In genomic region chr9:32246123-32246716, GRCm38 (mm10) we compare ENCODE assay signal across 17 mouse cellular contexts.
DNase-seq lines count a peak whose midpoint lies in the region; ATAC-seq and TF ChIP-seq lines count a peak whose summit lies in the region.
"Had no signal": no experiment of that assay in that cellular context is flagged by ENCODE, and none has a peak within 500 bp of the region (broad histone marks: within the 10 kb centered on the region; RNA-seq: fewer than 3 reads in every experiment).

No protein-coding gene starts in this region.

- no peak overlapping the region for H3K4me2 ChIP-seq in heart, embryonic 11.5 days
- H3K4me2 ChIP-seq in neural tube, embryonic 12.5 days (replicated peaks) = no peak overlapping the region
- no peak overlapping the region for H3K4me2 ChIP-seq in hindbrain, postnatal 0 days (ENCODE audit: low read depth, low read length)
- H3K4me2 ChIP-seq: midbrain, embryonic 12.5 days had no signal

- peak; percentile 83 for DNase-seq in heart, adult 11 months
- no peak for DNase-seq in neural tube, embryonic 10.5 days (ENCODE audit: extremely low spot score, low spot score)
- peak; percentile 78 for DNase-seq in hindbrain, postnatal 0 days (ENCODE audit: low spot score)
- no peak for DNase-seq in urinary bladder, postnatal 36 days (ENCODE audit: low spot score in 2 of 2)
- no peak for DNase-seq in kidney, postnatal 36 days
- DNase-seq: adrenal gland, postnatal 36 days; cerebellum, postnatal 25 days; gastrocnemius, postnatal 14 days; heart, postnatal 14 days; kidney, adult 9 months; liver; lung, adult 18-20 months; lung, postnatal 36 days; right cerebral cortex, adult 18-20 months had no signal

- no peak overlapping the region for H3K4me3 ChIP-seq in heart, embryonic 11.5 days (ENCODE audit: low read depth, low read length)
- H3K4me3 ChIP-seq in neural tube, embryonic 12.5 days = no peak overlapping the region
- no peak overlapping the region for H3K4me3 ChIP-seq in hindbrain, postnatal 0 days (ENCODE audit: low read length)
- H3K4me3 ChIP-seq: midbrain, embryonic 12.5 days had no signal

- no peak overlapping the region for H3K27ac ChIP-seq in heart, embryonic 11.5 days (ENCODE audit: low read depth, low read length)
- no peak overlapping the region for H3K27ac ChIP-seq in neural tube, embryonic 12.5 days
- H3K27ac ChIP-seq in hindbrain, postnatal 0 days = no peak overlapping the region
- H3K27ac ChIP-seq: midbrain, embryonic 12.5 days had no signal

- ATAC-seq in heart, embryonic 11.5 days (replicated peaks; ENCODE audit: insufficient number of reproducible peaks, low FRiP score, low TSS enrichment) = no peak
- ATAC-seq in neural tube, embryonic 12.5 days (ENCODE audit: low FRiP score, low read depth) = peak; percentile 58; the same call in 1 of the 2 replicates
- ATAC-seq in hindbrain, postnatal 0 days = peak; percentile 79

- no peak overlapping the region for H3K9ac ChIP-seq in heart, embryonic 11.5 days (ENCODE audit: low read depth, low read length)
- H3K9ac ChIP-seq in neural tube, embryonic 12.5 days = no peak overlapping the region
- no peak overlapping the region for H3K9ac ChIP-seq in hindbrain, postnatal 0 days (replicated peaks; ENCODE audit: low read length)
- H3K9ac ChIP-seq: midbrain, embryonic 12.5 days had no signal

- H3K9me3 ChIP-seq in heart, embryonic 11.5 days (replicated peaks; ENCODE audit: control insufficient read depth, low read length) = no peaks in the 10 kb centered on the region
- H3K9me3 ChIP-seq in neural tube, embryonic 12.5 days = no peaks in the 10 kb centered on the region
- no peaks in the 10 kb centered on the region for H3K9me3 ChIP-seq in hindbrain, postnatal 0 days (ENCODE audit: low read length)
- H3K9me3 ChIP-seq: midbrain, embryonic 12.5 days had no signal

- 0 out of 2 replicates have a peak, but pooled peaks cover 4% of the 10 kb centered on the region for H3K36me3 ChIP-seq in heart, embryonic 11.5 days (ENCODE audit: control insufficient read depth, insufficient read depth, low read length)
- H3K36me3 ChIP-seq in neural tube, embryonic 12.5 days = peaks cover 33% of the 10 kb centered on the region
- peaks cover 9% of the 10 kb centered on the region; the same call in 1 of the 2 replicates for H3K36me3 ChIP-seq in hindbrain, postnatal 0 days (ENCODE audit: insufficient read depth, low read length)

- H3K4me1 ChIP-seq in heart, embryonic 11.5 days (ENCODE audit: control insufficient read depth, insufficient read depth, low read length) = no peaks in the 10 kb centered on the region
- H3K4me1 ChIP-seq in neural tube, embryonic 12.5 days = peaks cover 6% of the 10 kb centered on the region; the same call in 1 of the 2 replicates
- H3K4me1 ChIP-seq in hindbrain, postnatal 0 days (ENCODE audit: insufficient read depth, low read length) = peaks cover 4% of the 10 kb centered on the region; the same call in 1 of the 2 replicates

- TF ChIP-seq CTCF in hindbrain, postnatal 0 days (IDR thresholded peaks at IDR 0.05; ENCODE audit: low read depth) = no peak

- 66% methylated on average over 6 of the region's 6 CpGs for WGBS in heart, embryonic 11.5 days (ENCODE audit: insufficient replicate concordance)
- 42% methylated on average over 6 of the region's 6 CpGs for WGBS in neural tube, embryonic 12.5 days
- WGBS in hindbrain, postnatal 0 days = 22% methylated on average over 6 of the region's 6 CpGs

- H3K27me3 ChIP-seq in heart, embryonic 11.5 days (ENCODE audit: control insufficient read depth, insufficient read depth, low read length) = no peaks in the 10 kb centered on the region
- H3K27me3 ChIP-seq in neural tube, embryonic 12.5 days (replicated peaks) = no peaks in the 10 kb centered on the region
- H3K27me3 ChIP-seq in hindbrain, postnatal 0 days (ENCODE audit: insufficient read depth, low read length) = no peaks in the 10 kb centered on the region
- H3K27me3 ChIP-seq: midbrain, embryonic 12.5 days had no signal

Comparison
In these comparisons a context has a peak if more than half of its experiments do, and no peak if none do; other contexts are left out.
1. DNase-seq: peak in heart, adult 11 months (single experiment) and hindbrain, postnatal 0 days (single experiment); none in neural tube, embryonic 10.5 days (single experiment), urinary bladder, postnatal 36 days (0 of 2) and kidney, postnatal 36 days (0 of 2).